Mouse (Mus musculus) forebrain, embryonic 12.5 days (tissue): ENCODE results near the gene Pbxip1. TPM values are rescaled to one million over a fixed set of nuclear protein-coding genes. Genes with fewer than 3 reads are reported as not detected.

ENCODE experiments used
- ATAC-seq: fragments of 200-750 bp; cut with Nextera tagmentation; 2 replicates; pipeline ENCODE4 v1.8.0; 2017; ENCODE audit warnings: moderate TSS enrichment; ENCODE audit not compliant: low FRiP score
- H3K27ac ChIP-seq: fragments of 300-500 bp; sonication (generic); 2 replicates; pipeline ENCODE4 v1.5.1; 2016; ENCODE audit warnings: mild to moderate bottlenecking
- H3K27me3 ChIP-seq: fragments of 300-500 bp; sonication (generic); 2 replicates; pipeline ENCODE4 v1.6.1; 2016; ENCODE audit warnings: mild to moderate bottlenecking
- H3K36me3 ChIP-seq: fragments of 300-500 bp; sonication (generic); replicated peaks from 2 replicates; pipeline ENCODE4 v1.6.1; 2016; ENCODE audit warnings: mild to moderate bottlenecking
- H3K4me1 ChIP-seq: fragments of 300-500 bp; sonication (generic); 2 replicates; pipeline ENCODE4 v1.6.1; 2016
- H3K4me2 ChIP-seq: fragments of 300-500 bp; sonication (generic); 2 replicates; pipeline ENCODE4 v1.6.1; 2016; ENCODE audit warnings: mild to moderate bottlenecking, moderate library complexity
- H3K4me3 ChIP-seq: fragments of 300-500 bp; sonication (generic); replicated peaks from 2 replicates; pipeline ENCODE4 v1.5.1; 2016; ENCODE audit warnings: mild to moderate bottlenecking
- H3K9ac ChIP-seq: fragments of 300-500 bp; sonication (generic); 2 replicates; pipeline ENCODE4 v1.6.1; 2016; ENCODE audit warnings: mild to moderate bottlenecking
- H3K9me3 ChIP-seq: fragments of 300-500 bp; sonication (generic); 2 replicates; pipeline ENCODE4 v1.6.1; 2016
- WGBS: fragments of 180-500 bp; shearing (Covaris S2); methylation state at CpG from one replicate; pipeline ENCODE4 v1.1.7; 2016; 5-methylcytosine and 5-hydroxymethylcytosine counted together
- polyA plus RNA-seq: library from polyadenylated mRNA; unstranded; fragments of >200 nt; fragmentation: Nextera tagmentation; extraction: Ambion mirVana; gene quantifications from 2 replicates; pipeline ENCODE4 v1.2.1, GENCODE M21; 2016

Pbxip1 gene
- polyA plus RNA-seq, result 14.4 and 14.7 TPM in 2 replicates

GRCm38 (mm10) chr3:89436176-89437113, at the start of gene Pbxip1:
Gene Pbxip1, plus strand, starts transcription at chr3:89436706.
- H3K36me3 ChIP-seq, result peaks cover 26% of the 10 kb centered on the region
- peak within 1 kb of the TSS; percentile 36; the same call in 1 of the 2 replicates for H3K27ac ChIP-seq
- no peaks in the 10 kb centered on the region for H3K9me3 ChIP-seq
- ATAC-seq, result peak; percentile 72
- H3K27me3 ChIP-seq, result no peaks in the 10 kb centered on the region
- peak within 1 kb of the TSS; percentile 37 for H3K4me3 ChIP-seq
- peak within 1 kb of the TSS; percentile 52 for H3K9ac ChIP-seq
- H3K4me1 ChIP-seq, result peaks cover 31% of the 10 kb centered on the region
- H3K4me2 ChIP-seq, result peak within 1 kb of the TSS; percentile 61
- 3% methylated on average over 16 of the region's 16 CpGs for WGBS

- Histone ChIP-seq H3K27me3 (peaks cover 29% of the 10 kb centered on the region), H3K4me1 (peaks cover 39% of the 10 kb centered on the region), H3K9me3 (no peaks in the 10 kb centered on the region), H3K36me3 (no peaks in the 10 kb centered on the region), H3K4me3 (no peak overlapping the region), H3K27ac (no peak overlapping the region), H3K4me2 (no peak overlapping the region), H3K9ac (no peak overlapping the region)
- 71% methylated on average over 11 of the region's 11 CpGs for WGBS
- no peak for ATAC-seq
Observed at GRCm38 (mm10) chr3:89387632-89388031, 48.9 kb upstream of the Pbxip1 start.

DNA sequence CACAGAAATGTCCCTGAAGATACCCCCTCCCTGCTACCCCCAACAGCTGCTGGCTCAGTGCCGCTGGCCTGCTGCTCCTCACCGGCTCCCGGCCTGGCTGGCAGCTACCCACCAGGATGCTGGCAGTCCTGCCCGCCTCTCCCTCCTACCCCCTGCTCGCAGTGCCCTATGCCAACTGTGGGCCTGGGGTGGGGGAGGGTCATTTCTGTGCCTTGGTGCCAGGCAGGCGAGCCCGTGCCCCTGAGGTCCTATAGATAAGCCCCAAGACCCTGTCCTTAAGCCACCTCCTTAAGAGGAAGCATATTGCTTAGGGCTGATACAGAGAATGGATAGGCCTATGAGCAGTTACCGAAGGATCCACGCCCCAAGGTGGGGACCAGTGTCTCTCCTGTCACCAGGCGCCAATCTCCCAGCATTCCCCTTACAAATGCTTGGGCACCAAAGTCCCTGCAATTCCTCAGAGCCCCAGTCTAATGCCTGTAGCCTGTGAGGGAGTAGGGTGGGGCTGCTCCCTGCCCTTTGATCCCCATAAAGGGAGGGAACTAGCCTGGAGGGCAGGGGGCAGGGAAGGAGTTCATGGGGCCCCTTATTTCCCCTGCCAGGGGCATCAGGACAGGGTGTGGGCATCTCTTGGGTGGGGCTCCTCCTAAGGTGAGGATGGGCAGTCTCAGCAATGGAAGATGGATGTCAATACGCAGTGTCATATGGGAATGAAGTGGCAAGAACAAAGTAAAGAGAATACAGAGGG, 48.2 kb upstream of the Pbxip1 start:
- ATAC-seq, result no peak
- H3K27ac ChIP-seq, result no peak overlapping the region
- no peaks in the 10 kb centered on the region for H3K36me3 ChIP-seq
- no peaks in the 10 kb centered on the region for H3K9me3 ChIP-seq
- no peak overlapping the region for H3K9ac ChIP-seq
- no peak overlapping the region for H3K4me3 ChIP-seq
- peaks cover 45% of the 10 kb centered on the region for H3K4me1 ChIP-seq
- no peak overlapping the region for H3K4me2 ChIP-seq
- WGBS, result 73% methylated on average over 11 of the region's 11 CpGs
- peaks cover 34% of the 10 kb centered on the region for H3K27me3 ChIP-seq

DNA sequence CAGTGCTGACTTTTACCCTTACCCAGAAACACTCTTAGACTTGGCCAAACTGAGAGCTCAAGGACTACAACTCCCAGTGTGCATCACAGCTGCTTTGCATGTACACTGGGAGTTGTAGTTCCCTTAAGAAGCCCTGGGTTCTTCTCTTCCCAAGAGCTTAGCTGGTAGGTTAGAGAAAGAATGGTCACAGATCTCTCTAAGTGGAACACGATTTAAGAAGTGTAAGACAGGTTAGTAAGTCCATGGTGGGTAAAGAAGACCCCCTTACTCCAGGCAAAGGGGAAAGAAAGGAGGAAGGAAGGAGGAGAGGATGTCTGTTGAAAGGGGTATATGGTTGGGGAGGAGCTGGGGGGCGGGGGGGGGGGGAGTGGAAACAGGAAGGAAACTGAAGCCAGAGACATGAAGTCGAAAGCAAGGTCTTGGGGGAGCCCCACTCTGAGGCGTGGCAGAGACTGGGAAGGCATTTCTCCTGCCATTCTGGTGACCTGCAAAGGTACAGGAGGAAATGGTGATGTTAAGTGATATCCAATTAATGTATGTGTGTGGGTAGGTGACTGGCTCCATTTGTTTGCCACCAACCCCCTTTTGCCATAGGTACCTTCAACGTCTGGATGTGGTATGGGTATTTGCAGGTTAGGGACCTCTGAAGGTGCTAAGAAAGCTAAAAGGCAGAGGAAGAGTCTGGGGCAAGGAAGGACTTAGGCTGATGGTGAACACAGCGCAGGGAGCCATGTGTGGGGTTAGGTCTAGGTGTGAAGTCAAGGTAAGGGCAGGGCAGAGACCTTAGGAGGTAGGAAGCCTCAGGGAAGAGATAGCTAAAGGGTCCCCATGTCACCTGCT, 47.4 kb upstream of the Pbxip1 start:
- Histone ChIP-seq H3K4me2 (no peak overlapping the region), H3K4me3 (no peak overlapping the region), H3K9me3 (no peaks in the 10 kb centered on the region), H3K27me3 (peaks cover 34% of the 10 kb centered on the region), H3K36me3 (no peaks in the 10 kb centered on the region), H3K27ac (no peak overlapping the region), H3K9ac (no peak overlapping the region), H3K4me1 (peaks cover 50% of the 10 kb centered on the region)
- WGBS, result 70% methylated on average over 5 of the region's 6 CpGs
- ATAC-seq, result no peak

- peaks cover 39% of the 10 kb centered on the region for H3K27me3 ChIP-seq
- H3K27ac ChIP-seq, result no peak overlapping the region
- ATAC-seq, result no peak
- no peak overlapping the region for H3K4me2 ChIP-seq
- no peak overlapping the region for H3K4me3 ChIP-seq
- 65% methylated on average over 5 of the region's 5 CpGs for WGBS
- H3K9ac ChIP-seq, result 0 out of 2 replicates have a peak overlapping the region, but pooled peaks have one; percentile 12
- H3K9me3 ChIP-seq, result no peaks in the 10 kb centered on the region
- no peaks in the 10 kb centered on the region for H3K36me3 ChIP-seq
- peaks cover 50% of the 10 kb centered on the region for H3K4me1 ChIP-seq
Observed at GRCm38 (mm10) chr3:89390111-89390515, 46.4 kb upstream of the Pbxip1 start.

DNA sequence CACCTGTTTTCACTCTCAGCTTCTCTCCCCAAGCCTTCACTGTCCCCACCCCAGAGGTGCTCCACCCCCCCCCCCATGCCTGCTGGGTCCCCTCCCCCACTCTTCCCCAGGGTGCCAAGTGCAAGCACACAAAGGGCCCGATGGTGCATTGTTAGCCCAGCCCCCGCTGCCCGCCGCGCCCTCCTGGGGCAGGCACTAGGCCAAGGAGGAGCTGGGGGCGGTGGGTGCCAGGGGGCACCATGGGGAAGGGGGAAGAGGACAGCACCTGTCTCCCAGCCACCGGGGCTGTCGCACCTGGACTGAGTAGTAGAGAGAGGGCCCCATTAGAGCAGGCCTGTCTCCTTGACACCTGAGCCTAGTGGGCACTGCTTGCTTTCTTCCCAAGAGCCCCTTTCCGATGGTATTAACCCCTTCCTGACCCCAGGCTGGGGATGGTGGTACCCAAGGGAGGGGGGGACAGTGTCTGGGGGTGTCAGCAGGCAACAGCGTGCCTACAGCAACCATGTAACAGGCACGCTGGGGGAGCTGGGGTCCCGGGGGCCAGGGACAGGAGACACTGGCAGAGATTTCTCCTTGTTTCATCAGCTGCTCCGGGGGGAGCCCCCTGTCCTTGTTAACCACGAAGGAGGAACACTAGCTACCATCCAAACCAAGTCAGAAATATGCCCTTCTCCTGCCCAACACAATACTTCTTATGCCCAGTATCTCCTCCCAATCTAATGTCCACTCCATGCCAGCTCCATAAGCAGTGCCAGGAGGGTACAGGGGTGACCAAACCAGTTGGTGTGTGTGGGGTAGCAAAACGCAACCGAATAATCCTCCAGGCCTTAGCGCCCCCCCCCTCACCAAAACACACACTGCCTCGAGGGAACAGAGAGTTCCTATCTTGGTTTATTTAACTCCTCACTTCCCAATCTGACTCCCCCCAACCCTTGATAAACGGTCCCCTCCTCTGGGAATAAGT, 45.5 kb upstream of the Pbxip1 start:
- WGBS, result 9% methylated on average over 15 of the region's 19 CpGs
- peak overlapping the region; percentile 50 for H3K4me3 ChIP-seq
- H3K27me3 ChIP-seq, result peaks cover 47% of the 10 kb centered on the region
- no peaks in the 10 kb centered on the region for H3K9me3 ChIP-seq
- H3K27ac ChIP-seq, result no peak overlapping the region
- ATAC-seq, result no peak
- peak overlapping the region; percentile 61; the same call in 1 of the 2 replicates for H3K9ac ChIP-seq
- H3K4me1 ChIP-seq, result peaks cover 57% of the 10 kb centered on the region
- H3K4me2 ChIP-seq, result peak overlapping the region; percentile 97
- no peaks in the 10 kb centered on the region for H3K36me3 ChIP-seq

DNA sequence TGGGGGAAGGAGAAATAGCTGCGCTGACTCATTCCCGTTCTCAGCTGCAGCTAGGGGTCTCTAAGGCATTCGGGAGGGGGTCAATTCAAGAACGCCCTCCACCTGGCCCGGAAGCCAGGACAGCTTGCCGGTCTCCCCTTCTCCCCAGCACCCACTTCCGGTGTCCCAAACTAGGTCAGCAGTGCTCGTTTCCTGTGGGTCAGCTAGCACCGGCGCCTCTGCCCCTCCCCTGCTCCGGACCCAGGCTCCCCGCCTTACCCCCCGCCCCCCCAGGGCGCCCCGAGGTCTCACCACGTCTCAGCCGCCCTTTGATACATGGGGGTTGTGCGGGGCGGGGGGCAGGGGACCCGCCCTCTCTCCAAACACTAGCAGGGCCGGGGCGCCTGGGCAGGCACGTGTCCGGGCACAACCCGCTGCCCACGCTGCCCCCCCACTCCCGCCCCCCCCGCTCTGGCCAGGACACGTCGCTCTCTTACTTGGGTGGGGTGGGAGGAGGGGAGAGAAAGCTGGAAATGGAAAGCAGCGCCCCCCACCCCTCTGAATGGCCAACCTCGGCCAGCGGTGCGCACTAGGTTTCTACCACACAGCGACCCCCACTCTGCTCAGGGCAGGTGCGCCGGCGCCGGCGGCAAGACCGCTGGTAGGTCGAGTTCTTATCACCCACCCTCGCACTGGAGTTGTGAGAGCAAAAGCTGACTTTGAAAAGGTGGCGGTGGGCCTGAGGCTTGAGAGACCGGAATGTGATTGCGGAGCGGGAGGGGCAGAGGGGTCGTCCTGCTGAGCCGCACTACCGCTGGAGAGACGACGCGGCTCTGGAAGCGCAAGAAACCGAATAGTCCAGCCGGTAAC, 44.6 kb upstream of the Pbxip1 start:
- H3K9me3 ChIP-seq, result no peaks in the 10 kb centered on the region
- ATAC-seq, result no peak
- H3K27ac ChIP-seq, result no peak overlapping the region
- WGBS, result under 1% methylated on average over 55 of the region's 56 CpGs
- H3K4me1 ChIP-seq, result peaks cover 64% of the 10 kb centered on the region
- H3K4me2 ChIP-seq, result peak overlapping the region; percentile 97
- H3K4me3 ChIP-seq, result peak overlapping the region; percentile 50
- H3K27me3 ChIP-seq, result peaks cover 50% of the 10 kb centered on the region
- H3K36me3 ChIP-seq, result no peaks in the 10 kb centered on the region
- peak overlapping the region; percentile 61 for H3K9ac ChIP-seq

- 0% methylated on average over 13 of the region's 24 CpGs for WGBS
- Histone ChIP-seq H3K4me1 (peaks cover 63% of the 10 kb centered on the region), H3K36me3 (no peaks in the 10 kb centered on the region), H3K4me3 (peak overlapping the region; percentile 50), H3K9ac (peak overlapping the region; percentile 33; the same call in 1 of the 2 replicates), H3K27me3 (peaks cover 50% of the 10 kb centered on the region), H3K4me2 (peak overlapping the region; percentile 97), H3K27ac (no peak overlapping the region), H3K9me3 (no peaks in the 10 kb centered on the region)
- no peak for ATAC-seq
Observed at GRCm38 (mm10) chr3:89392871-89393311, 43.6 kb upstream of the Pbxip1 start.

DNA sequence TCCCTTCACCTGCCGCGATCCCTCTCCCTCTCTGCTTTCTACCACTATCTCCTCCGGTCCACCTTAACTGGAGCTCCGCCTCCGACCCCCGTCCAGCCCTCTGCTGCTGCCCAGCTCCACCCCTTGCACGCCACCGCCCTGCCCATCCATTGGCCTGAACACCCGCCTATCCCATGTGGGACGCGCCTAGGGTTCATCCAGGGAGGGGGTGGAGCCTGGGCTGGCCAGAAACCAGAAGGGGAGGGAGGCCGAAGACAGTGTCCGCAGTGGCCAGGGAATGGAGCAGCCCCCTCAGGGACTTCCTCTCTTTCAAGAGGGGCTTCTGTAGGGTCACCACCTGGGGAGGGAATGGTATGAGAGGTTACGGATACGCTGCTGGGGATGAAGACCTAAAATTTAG, 42.9 kb upstream of the Pbxip1 start:
- peak; percentile 95 for ATAC-seq
- Histone ChIP-seq H3K9me3 (no peaks in the 10 kb centered on the region), H3K27me3 (peaks cover 50% of the 10 kb centered on the region), H3K4me1 (peaks cover 63% of the 10 kb centered on the region), H3K4me3 (peak overlapping the region; percentile 50), H3K27ac (peak overlapping the region; percentile 74), H3K9ac (peak overlapping the region; percentile 61), H3K4me2 (peak overlapping the region; percentile 97), H3K36me3 (no peaks in the 10 kb centered on the region)
- WGBS, result under 1% methylated on average over 15 of the region's 15 CpGs
